Mouse (Mus musculus): Measurements from ENCODE around the gene Ccdc92b. TPM values are rescaled to one million over a fixed set of nuclear protein-coding genes. Genes with fewer than 3 reads are reported as not detected.

Gene Ccdc92b
- polyA plus RNA-seq, 1 experiment from 2014 or later: 0.54 TPM

- WGBS: 68% methylated on average over 7 of the region's 7 CpGs
- DNase-seq (ENCODE audit: low spot score): no peak
- no peak for ATAC-seq (ENCODE audit: low read depth)
- Histone ChIP-seq H3K4me1 (ENCODE audit: control insufficient read depth, insufficient read depth, low read length) (no peaks in the 10 kb centered on the region), H3K9me3 (ENCODE audit: control insufficient read depth, low read length) (no peaks in the 10 kb centered on the region), H3K27me3 (replicated peaks; ENCODE audit: control insufficient read depth, insufficient read depth, low read length) (peaks cover 23% of the 10 kb centered on the region), H3K4me3 (ENCODE audit: low read depth, low read length) (no peak overlapping the region), H3K9ac (ENCODE audit: low read depth, low read length) (no peak overlapping the region), H3K4me2 (ENCODE audit: low read depth, low read length) (no peak overlapping the region), H3K36me3 (ENCODE audit: control insufficient read depth, insufficient read depth, low read length) (no peaks in the 10 kb centered on the region), H3K27ac (replicated peaks; ENCODE audit: low read depth, low read length) (no peak overlapping the region)
Observed at GRCm38 (mm10) chr11:74583824-74584349, 35.5 kb upstream of the Ccdc92b start.

DNA sequence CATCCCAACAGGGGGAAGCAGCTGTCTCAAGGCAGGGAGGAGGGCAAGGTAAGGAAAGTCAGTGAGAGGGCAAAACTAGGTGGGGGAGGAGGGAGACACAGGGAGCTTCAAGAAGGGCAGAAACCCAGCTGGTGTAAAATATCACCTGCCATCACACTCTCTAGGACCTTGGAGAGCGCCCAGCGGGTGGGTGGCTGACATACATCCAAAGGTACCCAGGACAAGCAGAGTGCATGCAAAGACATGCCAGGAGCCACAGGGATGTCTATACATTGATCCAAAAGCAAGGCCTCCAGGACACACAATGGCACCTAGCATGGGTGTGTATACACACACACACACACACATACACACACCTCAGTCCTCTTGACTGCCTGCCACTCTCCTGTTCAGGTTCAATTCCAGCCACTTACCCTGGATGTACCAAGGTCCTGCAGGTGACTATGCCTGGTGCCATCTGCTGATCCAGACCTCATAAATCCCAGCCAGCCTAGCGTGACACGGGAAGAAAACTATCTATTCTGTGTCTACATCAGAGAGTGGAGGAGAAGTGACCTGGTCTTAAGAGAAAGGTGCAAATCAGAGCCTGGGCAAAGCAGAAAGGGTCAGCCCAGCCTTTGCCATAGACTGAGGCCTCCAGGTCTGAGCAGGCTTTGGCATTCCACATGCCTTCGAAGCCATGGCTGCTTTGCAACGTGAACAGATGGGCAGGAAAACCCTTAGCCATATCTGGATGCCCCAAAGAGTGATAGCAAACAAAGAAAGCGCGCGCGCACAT is 34.3 kb upstream of the Ccdc92b start:
- Histone ChIP-seq H3K4me1 (ENCODE audit: control insufficient read depth, insufficient read depth, low read length) (no peaks in the 10 kb centered on the region), H3K36me3 (ENCODE audit: control insufficient read depth, insufficient read depth, low read length) (no peaks in the 10 kb centered on the region), H3K9me3 (ENCODE audit: control insufficient read depth, low read length) (no peaks in the 10 kb centered on the region), H3K4me2 (ENCODE audit: low read depth, low read length) (no peak overlapping the region), H3K27me3 (replicated peaks; ENCODE audit: control insufficient read depth, insufficient read depth, low read length) (peaks cover 36% of the 10 kb centered on the region), H3K9ac (ENCODE audit: low read depth, low read length) (no peak overlapping the region), H3K27ac (replicated peaks; ENCODE audit: low read depth, low read length) (no peak overlapping the region), H3K4me3 (ENCODE audit: low read depth, low read length) (no peak overlapping the region)
- DNase-seq (ENCODE audit: low spot score) (peak; percentile 48), ATAC-seq (ENCODE audit: low read depth) (no peak)
- 65% methylated on average over 10 of the region's 10 CpGs for WGBS

DNA sequence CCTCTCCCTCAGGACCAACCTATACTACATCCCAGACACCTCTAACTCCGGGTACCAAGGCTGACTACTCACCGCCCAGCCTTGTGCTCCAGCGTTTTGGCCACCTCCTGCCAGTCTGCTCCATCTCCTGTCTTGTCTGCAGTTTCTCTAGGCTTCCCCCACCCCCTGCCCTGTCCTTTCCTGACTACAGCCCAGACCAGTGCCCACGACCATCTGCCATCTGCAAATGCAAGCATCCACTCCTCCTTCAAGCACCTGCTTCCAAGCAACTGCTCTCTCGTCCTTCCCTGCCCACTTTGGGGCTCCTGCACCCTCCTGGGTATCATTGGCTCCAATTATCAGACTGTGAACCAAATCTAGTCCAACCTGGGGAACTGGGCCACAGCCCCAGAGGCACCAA is 33.0 kb upstream of the Ccdc92b start:
- Histone ChIP-seq H3K27me3 (replicated peaks; ENCODE audit: control insufficient read depth, insufficient read depth, low read length) (peaks cover 48% of the 10 kb centered on the region), H3K4me2 (ENCODE audit: low read depth, low read length) (no peak overlapping the region), H3K27ac (replicated peaks; ENCODE audit: low read depth, low read length) (no peak overlapping the region), H3K36me3 (ENCODE audit: control insufficient read depth, insufficient read depth, low read length) (no peaks in the 10 kb centered on the region), H3K4me3 (ENCODE audit: low read depth, low read length) (no peak overlapping the region), H3K9ac (ENCODE audit: low read depth, low read length) (no peak overlapping the region), H3K4me1 (ENCODE audit: control insufficient read depth, insufficient read depth, low read length) (no peaks in the 10 kb centered on the region), H3K9me3 (ENCODE audit: control insufficient read depth, low read length) (no peaks in the 10 kb centered on the region)
- ATAC-seq (ENCODE audit: low read depth) (no peak), DNase-seq (ENCODE audit: low spot score) (no peak)
- 60% methylated on average over 5 of the region's 5 CpGs for WGBS

DNA sequence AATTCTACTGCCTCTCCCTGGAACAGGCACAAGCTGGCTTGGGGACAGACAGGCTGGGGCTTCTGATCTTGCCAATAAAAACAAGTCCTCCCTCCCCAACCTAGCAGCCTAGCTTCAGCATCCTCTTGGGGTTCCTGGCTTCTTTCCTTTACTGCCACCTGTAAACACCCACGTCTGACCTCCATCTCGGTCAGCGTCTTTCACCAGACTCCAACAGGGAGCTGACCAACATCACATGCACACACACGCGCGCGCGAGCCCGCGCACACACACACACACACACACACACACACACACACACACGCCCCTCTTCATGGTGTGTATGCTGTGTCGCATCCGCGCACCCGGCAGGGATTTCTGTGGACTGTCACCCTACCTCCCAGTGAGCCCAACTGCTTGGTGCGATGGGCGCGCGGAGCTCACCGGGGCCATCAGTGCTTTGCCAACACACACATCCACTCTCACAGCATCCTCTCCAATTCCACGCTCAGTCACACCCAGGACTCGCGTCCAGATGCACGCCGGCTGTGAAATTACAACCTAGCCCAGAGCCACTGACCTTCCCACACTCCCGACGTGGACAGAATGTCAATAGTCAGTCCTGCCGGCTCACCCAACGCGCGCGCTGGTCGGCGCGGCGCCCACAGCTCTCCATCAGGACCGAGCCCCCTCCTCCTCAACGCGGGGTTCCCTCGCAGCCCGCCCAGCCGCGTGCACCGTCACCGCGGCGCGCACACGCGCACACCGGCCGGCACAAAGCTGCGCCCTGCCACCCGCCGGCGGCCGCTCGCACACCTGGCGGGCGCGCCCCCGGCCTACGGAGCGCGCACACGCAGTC is 29.8 kb upstream of the Ccdc92b start:
- Histone ChIP-seq H3K27me3 (replicated peaks; ENCODE audit: control insufficient read depth, insufficient read depth, low read length) (peaks cover 62% of the 10 kb centered on the region), H3K4me3 (ENCODE audit: low read depth, low read length) (peak overlapping the region; percentile 39), H3K36me3 (ENCODE audit: control insufficient read depth, insufficient read depth, low read length) (no peaks in the 10 kb centered on the region), H3K9me3 (ENCODE audit: control insufficient read depth, low read length) (no peaks in the 10 kb centered on the region), H3K4me2 (ENCODE audit: low read depth, low read length) (peak overlapping the region; percentile 64), H3K9ac (ENCODE audit: low read depth, low read length) (peak overlapping the region; percentile 45), H3K27ac (replicated peaks; ENCODE audit: low read depth, low read length) (no peak overlapping the region), H3K4me1 (ENCODE audit: control insufficient read depth, insufficient read depth, low read length) (no peaks in the 10 kb centered on the region)
- WGBS: 5% methylated on average over 24 of the region's 66 CpGs
- peak; percentile 18; the same call in 1 of the 2 replicates for ATAC-seq (ENCODE audit: low read depth)
- DNase-seq (ENCODE audit: low spot score): no peak

DNA sequence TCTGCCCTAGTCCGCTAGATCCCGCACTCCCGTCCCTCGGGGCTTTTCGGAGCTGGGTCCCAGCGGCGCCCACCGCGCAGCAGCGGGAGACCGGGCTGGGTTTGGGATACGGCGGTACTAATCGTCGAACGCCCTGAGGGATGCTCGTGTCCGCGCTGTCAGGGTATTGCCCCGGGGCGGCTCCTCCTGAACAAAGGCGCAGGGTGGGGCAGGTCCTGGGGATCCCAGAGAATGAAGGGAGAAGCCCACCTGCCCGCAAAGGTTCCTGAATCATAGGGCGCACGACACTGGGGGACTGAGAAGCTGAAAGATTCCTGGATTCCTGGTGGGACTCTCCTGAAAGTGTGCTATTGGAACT is 29.2 kb upstream of the Ccdc92b start:
- no peak for DNase-seq (ENCODE audit: low spot score)
- no peak overlapping the region for H3K27ac ChIP-seq (replicated peaks; ENCODE audit: low read depth, low read length)
- peak overlapping the region; percentile 64 for H3K4me2 ChIP-seq (ENCODE audit: low read depth, low read length)
- H3K27me3 ChIP-seq (replicated peaks; ENCODE audit: control insufficient read depth, insufficient read depth, low read length): peaks cover 62% of the 10 kb centered on the region
- H3K4me3 ChIP-seq (ENCODE audit: low read depth, low read length): peak overlapping the region; percentile 39
- ATAC-seq (ENCODE audit: low read depth): no peak; the same call in 1 of the 2 replicates
- H3K9ac ChIP-seq (ENCODE audit: low read depth, low read length): peak overlapping the region; percentile 45
- no peaks in the 10 kb centered on the region for H3K36me3 ChIP-seq (ENCODE audit: control insufficient read depth, insufficient read depth, low read length)
- under 1% methylated on average over 24 of the region's 25 CpGs for WGBS
- H3K9me3 ChIP-seq (ENCODE audit: control insufficient read depth, low read length): no peaks in the 10 kb centered on the region
- H3K4me1 ChIP-seq (ENCODE audit: control insufficient read depth, insufficient read depth, low read length): no peaks in the 10 kb centered on the region

GRCm38 (mm10) chr11:74590691-74591090 is 28.7 kb upstream of the Ccdc92b start:
- ATAC-seq (ENCODE audit: low read depth) (no peak), DNase-seq (ENCODE audit: low spot score) (no peak)
- no peak overlapping the region for H3K4me2 ChIP-seq (ENCODE audit: low read depth, low read length)
- H3K4me3 ChIP-seq (ENCODE audit: low read depth, low read length): no peak overlapping the region
- no peaks in the 10 kb centered on the region for H3K4me1 ChIP-seq (ENCODE audit: control insufficient read depth, insufficient read depth, low read length)
- 28% methylated on average over 13 of the region's 13 CpGs for WGBS
- H3K9ac ChIP-seq (ENCODE audit: low read depth, low read length): no peak overlapping the region
- H3K27ac ChIP-seq (replicated peaks; ENCODE audit: low read depth, low read length): no peak overlapping the region
- H3K9me3 ChIP-seq (ENCODE audit: control insufficient read depth, low read length): no peaks in the 10 kb centered on the region
- H3K27me3 ChIP-seq (replicated peaks; ENCODE audit: control insufficient read depth, insufficient read depth, low read length): peaks cover 61% of the 10 kb centered on the region
- H3K36me3 ChIP-seq (ENCODE audit: control insufficient read depth, insufficient read depth, low read length): no peaks in the 10 kb centered on the region

GRCm38 (mm10) chr11:74592246-74592645 is 27.2 kb upstream of the Ccdc92b start:
- Histone ChIP-seq H3K27me3 (replicated peaks; ENCODE audit: control insufficient read depth, insufficient read depth, low read length) (peaks cover 53% of the 10 kb centered on the region), H3K9me3 (ENCODE audit: control insufficient read depth, low read length) (no peaks in the 10 kb centered on the region), H3K27ac (replicated peaks; ENCODE audit: low read depth, low read length) (no peak overlapping the region), H3K4me2 (ENCODE audit: low read depth, low read length) (no peak overlapping the region), H3K4me1 (ENCODE audit: control insufficient read depth, insufficient read depth, low read length) (no peaks in the 10 kb centered on the region), H3K36me3 (ENCODE audit: control insufficient read depth, insufficient read depth, low read length) (no peaks in the 10 kb centered on the region), H3K9ac (ENCODE audit: low read depth, low read length) (no peak overlapping the region), H3K4me3 (ENCODE audit: low read depth, low read length) (no peak overlapping the region)
- 73% methylated on average over 3 of the region's 3 CpGs for WGBS
- no peak for ATAC-seq (ENCODE audit: low read depth)
- no peak for DNase-seq (ENCODE audit: low spot score)

DNA sequence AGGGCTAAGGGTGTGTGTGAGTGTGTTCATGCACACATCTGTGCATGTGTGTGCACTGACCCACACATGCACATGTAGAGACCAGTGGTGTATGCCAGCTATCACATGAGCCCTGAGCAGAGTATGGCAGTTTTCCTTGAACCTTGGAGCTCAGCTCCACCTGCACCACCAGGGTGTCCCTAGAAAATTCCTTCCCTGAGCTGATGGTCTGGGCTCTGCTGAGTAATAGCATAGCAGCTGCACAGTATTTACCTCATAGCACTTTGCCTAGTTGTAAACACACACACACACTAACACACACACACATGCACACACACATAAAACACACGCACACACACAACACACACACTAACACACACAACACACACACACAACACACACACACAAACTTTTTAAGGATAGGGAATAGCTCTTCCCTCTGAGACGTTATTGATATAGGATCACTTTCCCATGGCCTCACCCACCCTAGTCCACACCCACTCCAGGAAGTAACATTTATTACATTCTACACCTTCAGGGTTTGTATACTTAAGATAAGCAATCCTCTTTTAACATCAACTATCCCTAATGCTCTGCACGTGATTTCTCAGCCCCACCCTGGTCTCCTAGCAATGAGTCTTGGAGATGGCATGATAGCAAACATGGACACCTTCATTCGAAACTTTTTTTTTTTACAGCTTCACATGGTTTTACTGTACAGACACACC is 22.0 kb upstream of the Ccdc92b start:
- ATAC-seq (ENCODE audit: low read depth): no peak
- H3K4me1 ChIP-seq (ENCODE audit: control insufficient read depth, insufficient read depth, low read length): no peaks in the 10 kb centered on the region
- H3K36me3 ChIP-seq (ENCODE audit: control insufficient read depth, insufficient read depth, low read length): no peaks in the 10 kb centered on the region
- H3K9me3 ChIP-seq (ENCODE audit: control insufficient read depth, low read length): peaks cover 6% of the 10 kb centered on the region; the same call in 1 of the 2 replicates
- H3K27ac ChIP-seq (replicated peaks; ENCODE audit: low read depth, low read length): no peak overlapping the region
- 0 out of 2 replicates have a peak, but pooled peaks cover 4% of the 10 kb centered on the region for H3K27me3 ChIP-seq (replicated peaks; ENCODE audit: control insufficient read depth, insufficient read depth, low read length)
- DNase-seq (ENCODE audit: low spot score): no peak
- no peak overlapping the region for H3K4me2 ChIP-seq (ENCODE audit: low read depth, low read length)
- H3K9ac ChIP-seq (ENCODE audit: low read depth, low read length): no peak overlapping the region
- 75% methylated on average over 4 of the region's 4 CpGs for WGBS
- H3K4me3 ChIP-seq (ENCODE audit: low read depth, low read length): no peak overlapping the region

All from embryonic facial prominence, embryonic 14.5 days (tissue).